Mouse (Mus musculus) small intestine, adult 2 months (tissue): ENCODE results near the gene Psmc2. TPM values are rescaled to one million over a fixed set of nuclear protein-coding genes. Genes with fewer than 3 reads are reported as not detected.

ENCODE experiments used
- H3K27ac ChIP-seq: fragments of 200-500 bp; 2 replicates; pipeline ENCODE4 v1.5.1; 2012; ENCODE audit warnings: low read depth, low read length, control low read depth, inconsistent platforms; ENCODE audit not compliant: insufficient read depth
- H3K27me3 ChIP-seq: fragments of 200-500 bp; 2 replicates; pipeline ENCODE4 v1.6.1; 2012; ENCODE audit warnings: mild to moderate bottlenecking, moderate library complexity, low read length, inconsistent platforms; ENCODE audit not compliant: control insufficient read depth, insufficient read depth
- H3K36me3 ChIP-seq: fragments of 200-500 bp; 2 replicates; pipeline ENCODE4 v1.6.1; 2012; ENCODE audit warnings: mild to moderate bottlenecking, low read length, control low read depth, inconsistent platforms; ENCODE audit not compliant: control insufficient read depth, insufficient read depth
- H3K4me1 ChIP-seq: fragments of 200-500 bp; 2 replicates; pipeline ENCODE4 v1.6.1; 2012; ENCODE audit warnings: low read length, inconsistent platforms, mixed read lengths; ENCODE audit not compliant: control insufficient read depth, insufficient read depth, insufficient read length
- H3K4me3 ChIP-seq: fragments of 200-500 bp; 2 replicates; pipeline ENCODE4 v1.5.1; 2012; ENCODE audit warnings: low read depth, mild to moderate bottlenecking, control low read depth, inconsistent platforms, low read length, moderate library complexity
- CTCF ChIP-seq: fragments of 200-500 bp; IDR thresholded peaks from 2 replicates; pipeline ENCODE4 v1.5.1; 2012; ENCODE audit warnings: low read depth, mild to moderate bottlenecking, control low read depth, inconsistent platforms, low read length, moderate library complexity, mixed read lengths; ENCODE audit not compliant: insufficient replicate concordance, insufficient read length; ENCODE audit errors: extremely low read depth
- POLR2A ChIP-seq: fragments of 200-500 bp; IDR thresholded peaks from 2 replicates; pipeline ENCODE4 v1.6.1; 2012; ENCODE audit warnings: low read depth, mild to moderate bottlenecking, control low read depth, inconsistent platforms, low read length, moderate library complexity
- WGBS: fragments of 180-500 bp; shearing (Covaris S2); methylation state at CpG from one replicate; pipeline ENCODE4 v1.1.7; 2018; 5-methylcytosine and 5-hydroxymethylcytosine counted together
- polyA plus RNA-seq: library from polyadenylated mRNA; depleted of rRNA; stranded (reverse); fragments of >200 nt; gene quantifications from 2 replicates; pipeline ENCODE4 v1.2.3, GENCODE M21; 2012

Psmc2 gene
- polyA plus RNA-seq, 1 experiment = 8.7 TPM

- TF ChIP-seq POLR2A = peak; percentile 59; the same call in 1 of the 2 replicates
- no peak for TF ChIP-seq CTCF
- peaks cover 7% of the 10 kb centered on the region for H3K36me3 ChIP-seq
- H3K4me1 ChIP-seq = peaks cover 2% of the 10 kb centered on the region; the same call in 1 of the 2 replicates
- H3K27ac ChIP-seq = peak overlapping the region; percentile 70
- H3K4me3 ChIP-seq = peak overlapping the region; percentile 90
- H3K27me3 ChIP-seq = no peaks in the 10 kb centered on the region
- 1% methylated on average over 51 of the region's 51 CpGs for WGBS
Measured at GRCm38 (mm10) chr5:21786258-21787185, 1.4 kb downstream of the Psmc2 start.

DNA sequence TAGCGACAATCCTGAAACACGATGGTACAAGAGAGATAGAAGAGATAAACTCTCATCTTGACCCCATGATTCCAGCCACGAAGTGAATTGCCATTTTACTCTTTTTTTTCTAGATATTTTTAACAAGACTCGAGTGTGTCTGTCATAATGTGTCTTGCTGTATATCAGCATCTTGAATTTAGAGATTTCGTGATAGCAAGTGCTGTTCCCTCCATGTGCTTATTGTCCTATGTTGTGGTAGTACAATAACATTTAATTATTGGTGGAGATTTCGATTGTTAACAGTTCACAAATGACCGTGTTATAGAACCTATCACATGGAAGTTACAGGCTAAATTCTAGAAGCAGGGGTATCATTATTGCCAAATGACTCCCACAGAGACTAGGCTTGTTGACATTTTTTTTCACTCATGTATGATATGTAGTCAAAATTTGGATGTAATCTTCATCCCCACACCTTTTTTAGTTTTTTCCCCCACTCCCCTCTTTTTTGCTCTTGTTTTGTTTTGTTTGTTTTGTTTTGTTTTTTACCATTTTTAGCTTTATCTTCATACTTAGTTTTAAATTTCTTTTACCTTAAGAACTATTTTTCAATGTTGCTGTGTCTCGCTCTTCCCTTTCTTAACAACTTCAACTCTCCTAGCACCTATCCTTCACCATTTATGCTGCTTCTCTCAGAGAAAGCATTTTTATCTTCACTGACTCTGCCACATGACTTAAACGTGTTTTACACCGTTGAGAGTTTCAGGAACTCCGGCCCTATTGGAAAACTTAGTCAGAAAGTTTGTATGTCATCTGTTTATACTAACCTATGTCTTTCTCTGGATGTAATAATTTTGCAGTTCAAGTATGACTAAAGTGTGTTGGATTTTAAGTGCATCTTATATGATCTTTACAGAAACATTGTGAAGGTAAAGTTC lies 2.4 kb downstream of the Psmc2 start:
- peaks cover 2% of the 10 kb centered on the region; the same call in 1 of the 2 replicates for H3K4me1 ChIP-seq
- TF ChIP-seq CTCF = no peak
- no peak for TF ChIP-seq POLR2A
- no peaks in the 10 kb centered on the region for H3K27me3 ChIP-seq
- peaks cover 5% of the 10 kb centered on the region for H3K36me3 ChIP-seq
- WGBS = 23% methylated on average over 11 of the region's 11 CpGs
- peak overlapping the region; percentile 51; the same call in 1 of the 2 replicates for H3K27ac ChIP-seq
- peak overlapping the region; percentile 90 for H3K4me3 ChIP-seq

GRCm38 (mm10) chr5:21789061-21789460 lies 4.0 kb downstream of the Psmc2 start:
- H3K4me1 ChIP-seq = peaks cover 2% of the 10 kb centered on the region; the same call in 1 of the 2 replicates
- H3K36me3 ChIP-seq = peaks cover 5% of the 10 kb centered on the region
- no peaks in the 10 kb centered on the region for H3K27me3 ChIP-seq
- WGBS = 63% methylated on average over 5 of the region's 5 CpGs
- H3K4me3 ChIP-seq = no peak overlapping the region
- no peak overlapping the region for H3K27ac ChIP-seq
- TF ChIP-seq POLR2A = no peak
- TF ChIP-seq CTCF = no peak

GRCm38 (mm10) chr5:21792166-21792565 lies 7.1 kb downstream of the Psmc2 start:
- Histone ChIP-seq H3K27me3 (no peaks in the 10 kb centered on the region), H3K27ac (no peak overlapping the region), H3K4me3 (no peak overlapping the region), H3K36me3 (peaks cover 20% of the 10 kb centered on the region), H3K4me1 (no peaks in the 10 kb centered on the region)
- no peak for TF ChIP-seq POLR2A
- TF ChIP-seq CTCF = no peak

DNA sequence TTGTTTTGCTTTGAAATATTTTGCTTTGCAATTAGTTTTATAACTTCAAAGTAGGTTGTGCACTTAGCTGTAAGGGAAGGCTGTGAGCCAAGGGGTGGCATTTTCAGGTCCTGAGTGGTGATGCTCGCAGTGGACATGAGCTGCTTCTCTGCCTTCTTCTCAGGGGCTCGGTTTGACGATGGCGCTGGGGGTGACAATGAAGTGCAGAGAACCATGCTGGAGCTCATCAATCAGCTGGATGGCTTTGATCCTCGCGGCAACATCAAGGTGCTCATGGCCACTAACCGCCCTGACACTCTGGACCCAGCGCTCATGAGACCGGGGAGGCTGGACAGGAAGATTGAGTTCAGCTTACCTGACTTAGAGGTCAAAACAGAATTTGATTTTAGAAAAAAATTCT lies 17.8 kb downstream of the Psmc2 start:
- 94% methylated on average over 9 of the region's 9 CpGs for WGBS
- H3K4me1 ChIP-seq = no peaks in the 10 kb centered on the region
- no peak overlapping the region for H3K27ac ChIP-seq
- H3K36me3 ChIP-seq = peaks cover 43% of the 10 kb centered on the region
- H3K27me3 ChIP-seq = no peaks in the 10 kb centered on the region
- TF ChIP-seq POLR2A (no peak), CTCF (no peak)
- no peak overlapping the region for H3K4me3 ChIP-seq

- Histone ChIP-seq H3K27me3 (no peaks in the 10 kb centered on the region), H3K36me3 (peaks cover 36% of the 10 kb centered on the region), H3K27ac (no peak overlapping the region), H3K4me1 (no peaks in the 10 kb centered on the region), H3K4me3 (no peak overlapping the region)
- TF ChIP-seq POLR2A = no peak
- no peak for TF ChIP-seq CTCF
- 92% methylated on average over 12 of the region's 12 CpGs for WGBS
Measured at GRCm38 (mm10) chr5:21803691-21804188, 18.7 kb downstream of the Psmc2 start.

DNA sequence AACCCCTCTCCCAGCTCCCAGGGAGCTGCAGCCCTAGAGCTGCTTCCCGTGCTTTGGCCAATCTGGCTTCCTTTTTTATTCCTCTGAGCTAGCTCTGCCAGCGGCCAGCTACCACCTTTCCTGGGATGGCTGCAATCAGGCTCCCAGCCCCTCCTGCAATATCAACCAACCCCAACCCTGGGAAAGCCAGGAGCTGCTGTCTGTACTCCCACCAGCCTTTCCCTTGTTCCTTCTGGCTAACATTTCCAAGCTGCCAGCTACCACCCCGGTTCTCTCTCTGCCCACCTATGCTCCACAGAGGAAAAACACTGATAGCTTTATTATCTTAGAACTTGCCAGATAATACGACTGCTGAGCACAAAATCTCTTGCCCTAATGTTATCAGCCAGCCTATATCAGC lies 19.8 kb downstream of the Psmc2 start:
- WGBS = 63% methylated on average over 4 of the region's 4 CpGs
- H3K36me3 ChIP-seq = peaks cover 28% of the 10 kb centered on the region
- H3K27ac ChIP-seq = no peak overlapping the region
- TF ChIP-seq CTCF (no peak), POLR2A (no peak)
- no peaks in the 10 kb centered on the region for H3K4me1 ChIP-seq
- H3K27me3 ChIP-seq = no peaks in the 10 kb centered on the region
- no peak overlapping the region for H3K4me3 ChIP-seq
